Mouse (Mus musculus): ENCODE results near the gene C1qa.

DNA sequence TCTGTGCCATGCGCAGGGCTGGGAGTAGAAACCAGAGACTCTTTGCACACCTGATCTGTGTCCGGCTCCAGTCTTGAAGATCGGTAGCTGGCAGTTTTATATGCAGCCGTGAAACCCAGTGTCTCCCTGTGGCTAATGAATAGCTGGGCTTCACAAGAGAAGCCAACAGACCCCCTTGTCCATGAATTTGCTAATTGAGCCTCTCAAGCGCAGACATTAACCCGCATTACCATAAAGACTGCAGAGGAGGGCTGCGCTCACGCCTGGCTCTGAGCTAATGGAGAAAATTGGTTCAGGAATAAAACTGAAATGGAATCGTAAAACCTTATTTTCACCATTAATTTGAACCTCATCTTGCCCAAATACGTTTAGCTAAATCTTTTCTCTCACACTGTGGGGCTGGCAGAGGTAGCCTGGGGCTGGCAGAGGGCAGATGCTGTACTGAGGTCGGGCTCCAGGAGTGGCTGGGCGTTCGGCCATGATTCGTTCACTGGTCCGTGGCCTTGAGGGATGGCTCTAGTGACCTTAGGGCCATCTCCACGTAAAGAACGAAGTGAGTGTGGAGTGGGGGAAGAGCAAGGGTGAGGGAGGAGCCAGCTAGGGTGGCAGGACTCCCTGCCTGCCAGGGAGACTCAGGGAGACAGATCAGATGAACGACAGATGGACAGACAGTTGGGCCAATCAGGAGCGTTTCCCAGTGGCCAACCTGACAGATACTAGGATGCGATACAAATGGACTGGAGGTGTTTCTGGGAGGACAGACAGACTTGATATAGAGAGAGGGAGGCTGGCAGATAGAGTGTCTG is 18.0 kb upstream of the C1qa start:
- TF ChIP-seq CTCF (IDR thresholded peaks at IDR 0.05; ENCODE audit: low read depth) (no peak), EP300 (IDR thresholded peaks at IDR 0.05; ENCODE audit: low read depth) (no peak)
